Mouse (Mus musculus): ENCODE measurements around the gene Sh3gl3.

DNA sequence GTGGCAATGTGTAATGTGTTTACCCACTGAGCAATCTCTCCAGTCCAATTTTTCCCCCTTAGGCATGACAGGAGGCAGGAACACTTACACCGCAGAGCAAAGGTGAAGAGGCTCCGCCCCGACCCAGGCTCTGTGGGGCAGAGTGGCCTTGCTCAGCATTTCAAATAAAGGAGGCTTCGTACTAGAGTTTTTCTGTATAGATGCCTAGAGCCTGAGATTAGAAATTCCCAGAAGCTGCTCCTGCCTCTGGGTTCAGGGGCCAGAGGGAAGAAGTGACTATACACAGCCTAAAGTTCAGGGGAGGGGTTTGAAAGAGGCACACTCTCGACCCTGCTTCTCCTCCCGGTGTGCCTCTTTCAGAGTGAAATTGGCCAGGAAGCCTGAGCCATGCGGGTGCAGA, 59.6 kb downstream of the Sh3gl3 start:
- TF ChIP-seq CTCF (IDR thresholded peaks at IDR 0.05; ENCODE audit: low read depth, low read length) (no peak), TAL1 (conservative IDR thresholded peaks at IDR 0.05; ENCODE audit: low read depth, low read length) (no peak), POLR2AphosphoS5 (IDR thresholded peaks at IDR 0.05; ENCODE audit: insufficient replicate concordance, low read depth, low read length) (no peak)
